Mouse (Mus musculus): ENCODE measurements around the gene Gm6583.
A peak's percentile ranks its signal among the peaks of the same experiment; 100 is the strongest.
"Not testable (repeated sequence)": the region's sequence is repeated elsewhere in the genome, so short reads cannot be mapped to it uniquely, and the experiment has no call there.

The Gm6583 gene

GRCm38 (mm10) chr5:112324637-112325545 is 30.9 kb downstream of the Gm6583 start:
- peak; percentile 67 for DNase-seq (ENCODE audit: low spot score)

GRCm38 (mm10) chr5:112323246-112323645 is 32.6 kb downstream of the Gm6583 start:
- no peak for DNase-seq (ENCODE audit: low spot score)

- DNase-seq (ENCODE audit: low spot score) = no peak
Observed at GRCm38 (mm10) chr5:112321376-112321775, 34.5 kb downstream of the Gm6583 start.

GRCm38 (mm10) chr5:112320936-112321335 is 34.9 kb downstream of the Gm6583 start:
- DNase-seq (ENCODE audit: low spot score) = no peak

- no peak for DNase-seq (ENCODE audit: low spot score)
Observed at GRCm38 (mm10) chr5:112320379-112320778, 35.5 kb downstream of the Gm6583 start.

- DNase-seq (ENCODE audit: low spot score) = not testable (repeated sequence)
Observed at GRCm38 (mm10) chr5:112319343-112319742, 36.5 kb downstream of the Gm6583 start.

- DNase-seq (ENCODE audit: low spot score) = no peak
Observed at GRCm38 (mm10) chr5:112317328-112317727, 38.5 kb downstream of the Gm6583 start.

GRCm38 (mm10) chr5:112316468-112316867 is 39.4 kb downstream of the Gm6583 start:
- DNase-seq (ENCODE audit: low spot score) = no peak

- no peak for DNase-seq (ENCODE audit: low spot score)
Observed at GRCm38 (mm10) chr5:112313222-112313885, 42.5 kb downstream of the Gm6583 start.

GRCm38 (mm10) chr5:112305842-112306241 is 50.0 kb downstream of the Gm6583 start:
- DNase-seq (ENCODE audit: low spot score) = no peak
